Mouse (Mus musculus): ENCODE measurements at regions not wholly inside any gene's neighbourhood (a gene's known extent, or its start where the extent isn't known, plus 50 kb on each side); places are given as distances from the start of the nearest gene placed in this dataset.

GRCm38 (mm10) chr9:61170921-61171320 lies 201.2 kb upstream of the Tle3 start:
- no peak for TF ChIP-seq CTCF (IDR thresholded peaks at IDR 0.05; ENCODE audit: extremely low read depth, insufficient read depth, low read length)
- no peak for TF ChIP-seq POLR2A (IDR thresholded peaks at IDR 0.05; ENCODE audit: extremely low read depth, insufficient read depth, low read length)
